Mouse (Mus musculus) forebrain, embryonic 13.5 days (tissue): ENCODE measurements around the gene C5ar1. TPM values are rescaled to one million over a fixed set of nuclear protein-coding genes. Genes with fewer than 3 reads are reported as not detected.

Source experiments
- ATAC-seq: fragments of 200-750 bp; cut with Nextera tagmentation; 2 replicates; pipeline ENCODE4 v1.8.0; 2017
- H3K27ac ChIP-seq: fragments of 300-500 bp; sonication (generic); 2 replicates; pipeline ENCODE4 v1.5.1; 2015; ENCODE audit warnings: inconsistent platforms, mild to moderate bottlenecking, moderate library complexity
- H3K27me3 ChIP-seq: fragments of 300-500 bp; sonication (generic); 2 replicates; pipeline ENCODE4 v1.6.1; 2015; ENCODE audit warnings: mild to moderate bottlenecking, inconsistent platforms
- H3K36me3 ChIP-seq: fragments of 300-500 bp; sonication (generic); 2 replicates; pipeline ENCODE4 v1.6.1; 2015; ENCODE audit warnings: mild to moderate bottlenecking, inconsistent platforms; ENCODE audit not compliant: poor library complexity, severe bottlenecking
- H3K4me1 ChIP-seq: fragments of 300-500 bp; sonication (generic); 2 replicates; pipeline ENCODE4 v1.6.1; 2015; ENCODE audit warnings: inconsistent platforms
- H3K4me2 ChIP-seq: fragments of 300-500 bp; sonication (generic); 2 replicates; pipeline ENCODE4 v1.6.1; 2015; ENCODE audit warnings: inconsistent platforms, mild to moderate bottlenecking, moderate library complexity
- H3K4me3 ChIP-seq: fragments of 300-500 bp; sonication (generic); 2 replicates; pipeline ENCODE4 v1.5.1; 2015; ENCODE audit warnings: mild to moderate bottlenecking, inconsistent platforms
- H3K9ac ChIP-seq: fragments of 300-500 bp; sonication (generic); 2 replicates; pipeline ENCODE4 v1.6.1; 2015; ENCODE audit warnings: mild to moderate bottlenecking, inconsistent platforms
- H3K9me3 ChIP-seq: fragments of 300-500 bp; sonication (generic); replicated peaks from 2 replicates; pipeline ENCODE4 v1.6.1; 2016; ENCODE audit warnings: inconsistent platforms
- WGBS: fragments of 180-500 bp; shearing (Covaris S2); methylation state at CpG from one replicate; pipeline ENCODE4 v1.1.7; 2015; 5-methylcytosine and 5-hydroxymethylcytosine counted together
- polyA plus RNA-seq: library from polyadenylated mRNA; unstranded; fragments of >200 nt; fragmentation: Nextera tagmentation; extraction: Ambion mirVana; gene quantifications from 2 replicates; pipeline ENCODE4 v1.2.1, GENCODE M21; 2015

Gene C5ar1
- polyA plus RNA-seq, 1 experiment from 2014 or later: 0.57 TPM

GRCm38 (mm10) chr7:16208781-16209665, 50.3 kb downstream of the C5ar1 start:
- H3K4me1 ChIP-seq: no peaks in the 10 kb centered on the region
- no peaks in the 10 kb centered on the region for H3K27me3 ChIP-seq
- no peaks in the 10 kb centered on the region for H3K9me3 ChIP-seq
- H3K36me3 ChIP-seq: peaks cover 93% of the 10 kb centered on the region
- H3K9ac ChIP-seq: no peak overlapping the region
- H3K4me2 ChIP-seq: no peak overlapping the region
- WGBS: 93% methylated on average over 21 of the region's 21 CpGs
- no peak overlapping the region for H3K27ac ChIP-seq
- ATAC-seq: no peak
- no peak overlapping the region for H3K4me3 ChIP-seq

- 93% methylated on average over 10 of the region's 10 CpGs for WGBS
- Histone ChIP-seq H3K4me2 (no peak overlapping the region), H3K4me3 (no peak overlapping the region), H3K36me3 (peaks cover 93% of the 10 kb centered on the region), H3K9me3 (no peaks in the 10 kb centered on the region), H3K27ac (no peak overlapping the region), H3K27me3 (no peaks in the 10 kb centered on the region), H3K4me1 (no peaks in the 10 kb centered on the region), H3K9ac (no peak overlapping the region)
- ATAC-seq: no peak
Observed at GRCm38 (mm10) chr7:16207496-16207895, 51.8 kb downstream of the C5ar1 start.

- Histone ChIP-seq H3K27me3 (no peaks in the 10 kb centered on the region), H3K9me3 (no peaks in the 10 kb centered on the region), H3K36me3 (peaks cover 94% of the 10 kb centered on the region), H3K4me2 (no peak overlapping the region), H3K4me3 (no peak overlapping the region), H3K27ac (no peak overlapping the region), H3K4me1 (no peaks in the 10 kb centered on the region), H3K9ac (no peak overlapping the region)
- 84% methylated on average over 7 of the region's 7 CpGs for WGBS
- no peak for ATAC-seq
Observed at GRCm38 (mm10) chr7:16207076-16207475, 52.3 kb downstream of the C5ar1 start.

- no peak overlapping the region for H3K4me2 ChIP-seq
- no peaks in the 10 kb centered on the region for H3K9me3 ChIP-seq
- H3K36me3 ChIP-seq: peaks cover 95% of the 10 kb centered on the region
- H3K9ac ChIP-seq: no peak overlapping the region
- H3K27ac ChIP-seq: no peak overlapping the region
- ATAC-seq: no peak
- no peak overlapping the region for H3K4me3 ChIP-seq
- WGBS: 82% methylated on average over 9 of the region's 9 CpGs
- H3K27me3 ChIP-seq: no peaks in the 10 kb centered on the region
- H3K4me1 ChIP-seq: no peaks in the 10 kb centered on the region
Observed at GRCm38 (mm10) chr7:16204791-16205190, 54.5 kb downstream of the C5ar1 start.

- Histone ChIP-seq H3K4me2 (no peak overlapping the region), H3K9ac (no peak overlapping the region), H3K4me1 (no peaks in the 10 kb centered on the region), H3K9me3 (no peaks in the 10 kb centered on the region), H3K36me3 (peaks cover 95% of the 10 kb centered on the region), H3K27me3 (no peaks in the 10 kb centered on the region), H3K27ac (no peak overlapping the region), H3K4me3 (no peak overlapping the region)
- ATAC-seq: no peak
- 94% methylated on average over 13 of the region's 13 CpGs for WGBS
Observed at GRCm38 (mm10) chr7:16203505-16203903, 55.8 kb downstream of the C5ar1 start.

GRCm38 (mm10) chr7:16202756-16203504, 56.4 kb downstream of the C5ar1 start:
- Histone ChIP-seq H3K9ac (no peak overlapping the region), H3K4me1 (no peaks in the 10 kb centered on the region), H3K36me3 (peaks cover 98% of the 10 kb centered on the region), H3K9me3 (no peaks in the 10 kb centered on the region), H3K4me2 (no peak overlapping the region), H3K27ac (no peak overlapping the region), H3K4me3 (no peak overlapping the region), H3K27me3 (no peaks in the 10 kb centered on the region)
- ATAC-seq: no peak
- WGBS: 88% methylated on average over 15 of the region's 15 CpGs

DNA sequence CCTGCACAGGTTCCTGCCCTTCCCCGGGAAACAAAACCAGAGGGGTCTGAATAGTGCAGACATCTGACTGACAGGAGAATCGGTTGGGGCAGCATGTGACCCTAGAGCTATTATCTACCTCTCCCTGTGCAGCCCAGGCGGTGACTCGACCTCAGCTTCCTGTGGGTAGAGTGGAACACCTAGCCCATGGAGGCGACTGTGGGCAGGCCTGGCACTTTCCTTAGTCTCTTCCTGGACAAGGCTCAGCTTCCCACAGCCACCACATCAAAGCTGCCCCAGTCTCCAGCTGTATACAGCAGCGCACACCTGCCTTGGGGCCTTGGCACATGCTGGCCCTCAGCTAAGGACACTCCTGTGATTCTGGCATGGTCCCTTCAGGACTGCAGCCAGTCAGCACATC, 58.2 kb downstream of the C5ar1 start:
- Histone ChIP-seq H3K4me2 (no peak overlapping the region), H3K36me3 (peaks cover 99% of the 10 kb centered on the region), H3K27me3 (no peaks in the 10 kb centered on the region), H3K9ac (no peak overlapping the region), H3K4me3 (no peak overlapping the region), H3K27ac (no peak overlapping the region), H3K9me3 (no peaks in the 10 kb centered on the region), H3K4me1 (peaks cover 3% of the 10 kb centered on the region; the same call in 1 of the 2 replicates)
- WGBS: 86% methylated on average over 6 of the region's 6 CpGs
- no peak for ATAC-seq

- H3K9ac ChIP-seq: no peak overlapping the region
- no peaks in the 10 kb centered on the region for H3K9me3 ChIP-seq
- 93% methylated on average over 11 of the region's 11 CpGs for WGBS
- no peaks in the 10 kb centered on the region for H3K27me3 ChIP-seq
- peaks cover 84% of the 10 kb centered on the region for H3K36me3 ChIP-seq
- peaks cover 3% of the 10 kb centered on the region; the same call in 1 of the 2 replicates for H3K4me1 ChIP-seq
- no peak overlapping the region for H3K27ac ChIP-seq
- no peak overlapping the region for H3K4me2 ChIP-seq
- ATAC-seq: no peak
- H3K4me3 ChIP-seq: no peak overlapping the region
Observed at GRCm38 (mm10) chr7:16198540-16198939, 60.8 kb downstream of the C5ar1 start.

GRCm38 (mm10) chr7:16197166-16197565, 62.2 kb downstream of the C5ar1 start:
- no peak overlapping the region for H3K4me2 ChIP-seq
- peaks cover 70% of the 10 kb centered on the region for H3K36me3 ChIP-seq
- H3K27me3 ChIP-seq: no peaks in the 10 kb centered on the region
- H3K4me1 ChIP-seq: peaks cover 3% of the 10 kb centered on the region; the same call in 1 of the 2 replicates
- H3K9me3 ChIP-seq: no peaks in the 10 kb centered on the region
- WGBS: 81% methylated on average over 5 of the region's 5 CpGs
- H3K27ac ChIP-seq: no peak overlapping the region; the same call in 1 of the 2 replicates
- 0 out of 2 replicates have a peak overlapping the region, but pooled peaks have one; percentile 9 for H3K9ac ChIP-seq
- H3K4me3 ChIP-seq: no peak overlapping the region
- ATAC-seq: no peak

Other genes starting within 250 kb of the C5ar1 start
- 8.4 and 8.5 TPM in 2 replicates for gene Bicra, start 211.6 kb downstream of the C5ar1 start, polyA plus RNA-seq
- not detected in 2 replicates for gene Zfp541, start 197.7 kb downstream of the C5ar1 start, polyA plus RNA-seq
- gene Napa, start 161.1 kb downstream of the C5ar1 start, polyA plus RNA-seq: 166 and 186 TPM in 2 replicates
- 37.2 and 38.4 TPM in 2 replicates for gene Kptn, start 139.6 kb downstream of the C5ar1 start, polyA plus RNA-seq
- 0.67 and 0.68 TPM in 2 replicates for gene Slc8a2, start 129.7 kb downstream of the C5ar1 start, polyA plus RNA-seq
- 96.9 and 104 TPM in 2 replicates for gene Meis3, start 84.5 kb downstream of the C5ar1 start, polyA plus RNA-seq
- 13.7 and 17.1 TPM in 2 replicates for gene Dhx34, start 37.5 kb downstream of the C5ar1 start, polyA plus RNA-seq
- 0.06 TPM in 1 of 2 replicates, not detected in the other for gene C5ar2, start 15.4 kb downstream of the C5ar1 start, polyA plus RNA-seq
- gene Inafm1, start 14.1 kb upstream of the C5ar1 start, polyA plus RNA-seq: 14.0 and 15.5 TPM in 2 replicates
- 25.2 and 32.2 TPM in 2 replicates for gene Ccdc9, start 27.3 kb upstream of the C5ar1 start, polyA plus RNA-seq
- 10.0 and 12.2 TPM in 2 replicates for gene Bbc3, start 48.9 kb upstream of the C5ar1 start, polyA plus RNA-seq
- gene Sae1, start 128.3 kb upstream of the C5ar1 start, polyA plus RNA-seq: 355 and 370 TPM in 2 replicates
- gene Zc3h4, start 141.4 kb upstream of the C5ar1 start, polyA plus RNA-seq: 19.5 and 20.5 TPM in 2 replicates
- gene Tmem160, start 193.2 kb upstream of the C5ar1 start, polyA plus RNA-seq: 55.7 and 56.4 TPM in 2 replicates
- gene Npas1, start 218.2 kb upstream of the C5ar1 start, polyA plus RNA-seq: 2.1 and 3.4 TPM in 2 replicates